In genomic region chr7:91226442-91226841, GRCm38 (mm10) we compare ENCODE assay signal across 8 mouse cellular contexts.
A peak's percentile ranks its signal among the peaks of the same experiment; 100 is the strongest.
DNase-seq lines count a peak whose midpoint lies in the region; ATAC-seq lines count a peak whose summit lies in the region.

No protein-coding gene starts in this region.

- peak; percentile 3 for DNase-seq in kidney, adult 11 months
- peak; percentile 33 for DNase-seq in adrenal gland, adult 2 months
- peak; percentile 83 for DNase-seq in embryo, embryonic 11 days
- peak; percentile 35 to 75 for DNase-seq in left cerebral cortex, postnatal 10 days (ENCODE audit: extremely low spot score in 1 of 2, low spot score in 2 of 2)
- peak; percentile 16 for DNase-seq in naive thymus-derived CD4-positive, alpha-beta T cell, adult 2 months (ENCODE audit: low read depth)
- no peak for DNase-seq in spleen, postnatal 4 days (ENCODE audit: low spot score in 2 of 2)

- intact Hi-C loops in left cerebral cortex, postnatal 10 days (cut with DNase I): loop anchor here (10.0 kb wide), 1 partner anchor 712 kb away; no protein-coding TSS in a partner anchor

- ATAC-seq in kidney, embryonic 14.5 days (ENCODE audit: low FRiP score, low TSS enrichment): no peak
- ATAC-seq in hindbrain, embryonic 15.5 days (ENCODE audit: low FRiP score, low read depth): peak; percentile 65; the same call in 1 of the 2 replicates

- H3K9ac ChIP-seq in kidney, embryonic 14.5 days (ENCODE audit: low read depth, low read length): no peak overlapping the region
- no peak overlapping the region for H3K9ac ChIP-seq in hindbrain, embryonic 15.5 days

- no peak overlapping the region for H3K4me3 ChIP-seq in kidney, embryonic 14.5 days (ENCODE audit: low read length)
- no peak overlapping the region for H3K4me3 ChIP-seq in hindbrain, embryonic 15.5 days

- WGBS in kidney, embryonic 14.5 days: under 1% methylated on average over 5 of the region's 5 CpGs
- under 1% methylated on average over 5 of the region's 5 CpGs for WGBS in hindbrain, embryonic 15.5 days

- no peaks in the 10 kb centered on the region for H3K9me3 ChIP-seq in kidney, embryonic 14.5 days (ENCODE audit: control insufficient read depth, low read length)
- H3K9me3 ChIP-seq in hindbrain, embryonic 15.5 days: no peaks in the 10 kb centered on the region

- H3K27ac ChIP-seq in kidney, embryonic 14.5 days (ENCODE audit: low read depth, low read length): no peak overlapping the region
- no peak overlapping the region for H3K27ac ChIP-seq in hindbrain, embryonic 15.5 days (replicated peaks)

- H3K36me3 ChIP-seq in kidney, embryonic 14.5 days (ENCODE audit: control insufficient read depth, insufficient read depth, low read length): no peaks in the 10 kb centered on the region
- H3K36me3 ChIP-seq in hindbrain, embryonic 15.5 days: no peaks in the 10 kb centered on the region

- no peaks in the 10 kb centered on the region for H3K4me1 ChIP-seq in kidney, embryonic 14.5 days (ENCODE audit: control insufficient read depth, insufficient read depth, low read length)
- H3K4me1 ChIP-seq in hindbrain, embryonic 15.5 days (replicated peaks): no peaks in the 10 kb centered on the region

- no peak overlapping the region for H3K4me2 ChIP-seq in kidney, embryonic 14.5 days (replicated peaks; ENCODE audit: low read depth, low read length)
- H3K4me2 ChIP-seq in hindbrain, embryonic 15.5 days: peak overlapping the region; percentile 33; the same call in 1 of the 2 replicates

- H3K27me3 ChIP-seq in kidney, embryonic 14.5 days (ENCODE audit: control insufficient read depth, insufficient read depth, low read length): no peaks in the 10 kb centered on the region
- H3K27me3 ChIP-seq in hindbrain, embryonic 15.5 days: no peaks in the 10 kb centered on the region

Comparison
In these comparisons a context has a peak if more than half of its experiments do, and no peak if none do; other contexts are left out.
1. DNase-seq: peak in kidney, adult 11 months (single experiment), adrenal gland, adult 2 months (single experiment), embryo, embryonic 11 days (single experiment), left cerebral cortex, postnatal 10 days (2 of 2) and naive thymus-derived CD4-positive, alpha-beta T cell, adult 2 months (single experiment); none in spleen, postnatal 4 days (0 of 2).